Mouse (Mus musculus) heart, adult 8-10 months (tissue): ENCODE measurements around the gene Capn3. TPM values are rescaled to one million over a fixed set of nuclear protein-coding genes. Genes with fewer than 3 reads are reported as not detected.

Experiments
- DNase-seq: peaks from one replicate; pipeline ENCODE4 v3.0.0; 2022; ENCODE audit warnings: low spot score
- total RNA-seq, 4 experiments: library from RNA; stranded (reverse); gene quantifications; 2 replicates each; pipeline ENCODE4 v1.2.4; 2022

The Capn3 gene
- total RNA-seq, 4 experiments from 2014 or later: 4.2 to 6.8 (median 4.6) TPM

DNA sequence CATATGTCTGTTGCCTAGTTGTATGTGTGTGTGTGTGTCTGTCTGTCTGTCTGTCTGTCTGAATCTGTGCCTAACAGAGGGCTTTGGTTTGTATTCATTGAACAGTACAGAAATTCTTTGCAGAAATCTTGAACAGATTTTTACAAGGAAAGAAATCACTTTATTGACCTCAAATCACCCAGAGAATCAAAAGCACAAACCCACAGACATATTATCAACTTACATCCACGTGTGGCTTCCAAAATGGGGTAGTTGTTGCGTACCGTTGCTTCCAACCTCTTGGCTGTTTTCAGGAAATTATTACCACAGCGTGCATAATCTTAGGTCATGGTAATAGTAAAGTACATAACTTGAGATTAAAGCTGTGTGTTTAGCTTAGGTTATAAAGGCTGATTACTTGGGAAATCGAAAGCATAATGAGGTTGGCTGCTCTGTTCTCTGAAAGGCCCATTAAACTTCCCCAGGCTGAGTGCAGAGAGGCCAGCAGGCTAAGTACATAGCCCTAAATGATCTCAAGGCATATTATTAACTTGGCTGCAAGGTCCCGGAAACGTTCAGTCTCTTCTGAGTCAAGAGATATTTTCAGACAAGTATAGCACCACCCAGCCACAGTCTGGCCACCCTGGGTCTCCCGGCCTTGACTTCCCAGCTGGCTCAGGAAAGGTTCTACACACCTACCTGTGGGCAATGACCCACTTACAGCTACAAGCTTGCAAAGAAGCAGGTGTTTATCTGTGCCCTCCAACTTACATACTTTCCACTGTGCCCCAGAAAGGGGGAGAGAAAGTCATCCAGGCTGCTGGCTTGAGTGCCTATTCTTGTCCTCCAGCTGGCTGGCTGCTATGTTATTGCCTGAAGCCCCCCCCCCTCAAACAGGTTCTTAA is 26.9 kb downstream of the Capn3 start:
- peak; percentile 29 for DNase-seq

DNA sequence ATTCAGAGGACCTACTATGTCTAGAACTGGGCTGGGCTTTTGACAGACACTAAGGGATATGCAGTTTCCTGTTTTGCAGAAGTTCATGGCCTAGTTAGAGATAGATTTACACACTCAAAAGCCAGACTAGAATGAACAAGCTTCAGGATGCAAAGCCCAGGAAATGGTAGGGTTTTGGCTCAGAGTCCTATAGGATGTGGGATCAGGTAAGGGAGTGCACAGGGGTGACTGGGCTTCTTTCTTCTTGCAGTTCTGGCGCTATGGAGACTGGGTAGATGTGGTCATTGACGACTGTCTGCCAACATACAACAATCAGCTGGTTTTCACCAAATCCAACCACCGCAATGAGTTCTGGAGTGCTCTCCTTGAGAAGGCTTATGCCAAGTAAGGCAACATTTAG is 28.4 kb downstream of the Capn3 start:
- no peak for DNase-seq

DNA sequence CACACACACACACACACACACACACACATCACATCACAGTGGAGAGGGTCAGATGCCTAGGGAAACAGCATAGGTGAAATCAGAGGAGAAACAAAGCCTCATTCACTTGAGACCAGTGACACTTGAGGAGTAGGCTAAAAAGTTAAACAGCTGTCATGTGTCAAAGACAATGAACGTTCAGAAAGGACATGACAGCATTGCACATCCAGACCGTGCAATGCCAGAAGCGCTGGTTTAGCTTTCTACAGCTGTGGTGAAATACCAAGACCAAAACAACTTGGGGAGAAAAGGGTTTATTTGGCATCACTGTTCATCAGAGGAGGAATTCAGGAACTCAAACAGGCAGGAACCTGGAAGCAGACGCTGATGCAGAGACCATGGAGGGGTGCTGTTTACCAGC is 37.4 kb downstream of the Capn3 start:
- DNase-seq: no peak

DNA sequence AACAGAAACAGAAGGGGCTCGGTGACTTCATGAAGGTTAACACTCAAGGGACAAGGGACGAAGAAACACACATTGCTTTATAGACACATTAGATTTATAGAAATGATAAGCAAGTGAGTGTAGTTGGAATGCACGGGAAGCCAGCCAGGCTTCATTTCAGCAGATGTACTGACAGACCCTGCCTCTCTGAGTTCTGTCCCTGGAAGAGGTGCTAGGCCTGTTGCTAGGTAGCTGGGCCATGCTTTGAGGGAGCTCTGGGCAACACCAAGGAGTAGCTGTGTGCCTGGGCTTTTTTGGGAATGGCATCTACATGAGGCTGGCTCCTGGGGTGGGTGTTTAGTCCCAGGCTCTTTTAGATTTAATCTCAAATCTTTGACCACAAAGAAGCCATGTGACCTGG is 40.7 kb downstream of the Capn3 start:
- DNase-seq: no peak

DNA sequence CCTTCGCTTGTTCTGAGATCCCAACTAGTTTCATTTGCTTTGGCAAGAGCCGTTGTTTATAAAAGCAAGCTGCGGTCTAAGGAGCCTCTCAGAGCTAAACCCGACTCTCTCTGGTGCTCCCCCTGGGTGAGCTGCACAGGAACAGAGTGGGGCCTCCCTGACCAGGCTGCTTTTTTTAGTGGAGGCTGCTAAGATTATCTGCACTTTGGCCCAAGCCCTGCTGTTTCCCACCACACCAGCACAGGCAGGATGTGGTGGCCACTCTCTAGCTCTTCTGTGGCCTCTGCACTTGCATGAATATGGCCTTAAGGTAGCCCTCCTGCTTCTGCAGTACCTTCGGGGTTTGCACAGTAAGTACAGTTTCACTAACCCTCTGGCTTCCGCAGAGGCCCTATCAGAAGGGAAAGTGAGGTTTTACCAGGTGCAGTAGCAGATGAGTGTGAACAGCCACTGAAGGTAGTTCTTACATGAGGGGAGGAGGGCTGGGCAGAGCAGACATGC is 44.2 kb downstream of the Capn3 start:
- DNase-seq: no peak

DNA sequence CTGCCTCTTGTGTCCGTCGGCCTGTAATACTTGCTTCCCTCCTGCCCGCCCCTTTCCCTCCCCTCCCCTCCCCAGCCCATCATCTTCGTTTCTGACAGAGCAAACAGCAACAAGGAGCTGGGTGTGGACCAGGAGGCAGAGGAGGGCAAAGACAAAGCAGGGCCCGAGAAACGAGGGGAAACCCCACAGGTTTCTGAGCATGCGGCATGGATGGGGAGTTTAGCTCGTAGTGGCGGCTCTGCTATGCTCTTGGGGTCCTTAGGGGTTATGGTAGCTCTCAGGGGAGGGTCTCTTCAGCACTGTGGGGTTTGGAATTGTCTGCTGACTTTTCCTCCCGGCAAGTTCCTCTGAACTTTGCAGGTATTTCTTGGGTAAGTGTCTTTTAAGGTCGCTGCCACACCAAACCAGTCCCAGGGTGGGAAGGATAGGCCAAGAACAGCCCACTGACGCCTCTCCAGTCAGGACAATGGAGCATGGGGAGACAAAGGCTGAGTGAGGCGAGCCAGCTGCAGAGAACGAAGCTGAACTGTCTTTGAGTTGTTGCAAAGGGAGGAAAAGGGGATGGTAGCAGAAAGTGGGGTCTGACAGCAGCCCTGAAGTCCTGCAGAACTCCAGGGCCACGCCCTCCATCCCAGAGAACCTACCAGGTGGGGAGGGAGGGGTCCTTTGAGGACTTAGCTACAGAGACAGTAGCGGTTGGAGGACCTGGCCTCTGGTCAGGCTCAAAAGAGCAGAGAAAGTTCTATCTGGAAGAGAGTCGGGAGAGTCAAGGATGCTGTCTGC is 45.5 kb downstream of the Capn3 start:
- DNase-seq: no peak

DNA sequence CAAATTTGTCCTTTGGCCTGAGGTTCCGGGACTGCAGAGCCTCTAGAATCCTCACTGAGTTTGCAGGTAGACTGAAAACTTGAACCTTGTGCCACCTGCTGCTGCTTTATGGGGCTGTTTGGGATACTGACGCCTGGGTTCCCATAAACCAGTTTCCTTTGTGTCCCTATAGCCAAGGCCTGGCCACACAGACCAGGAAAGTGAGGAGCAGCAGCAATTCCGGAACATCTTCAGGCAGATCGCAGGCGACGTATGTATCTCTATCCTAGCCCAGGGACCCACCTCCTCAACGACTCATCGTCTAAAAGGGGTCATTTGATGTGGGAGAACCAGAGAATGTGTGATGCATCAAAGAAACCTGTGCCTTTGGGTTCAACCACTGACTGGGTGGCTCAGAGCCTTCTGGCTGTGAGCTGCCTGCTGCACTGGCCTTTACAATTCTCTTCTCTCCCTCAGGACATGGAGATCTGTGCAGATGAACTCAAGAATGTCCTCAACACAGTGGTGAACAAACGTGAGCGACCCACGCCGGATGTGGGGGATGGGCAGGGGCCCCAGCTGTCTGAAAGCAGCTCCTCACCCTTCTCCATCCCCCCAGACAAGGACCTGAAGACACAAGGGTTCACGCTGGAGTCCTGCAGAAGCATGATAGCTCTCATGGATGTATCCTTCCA is 46.2 kb downstream of the Capn3 start:
- DNase-seq: no peak

DNA sequence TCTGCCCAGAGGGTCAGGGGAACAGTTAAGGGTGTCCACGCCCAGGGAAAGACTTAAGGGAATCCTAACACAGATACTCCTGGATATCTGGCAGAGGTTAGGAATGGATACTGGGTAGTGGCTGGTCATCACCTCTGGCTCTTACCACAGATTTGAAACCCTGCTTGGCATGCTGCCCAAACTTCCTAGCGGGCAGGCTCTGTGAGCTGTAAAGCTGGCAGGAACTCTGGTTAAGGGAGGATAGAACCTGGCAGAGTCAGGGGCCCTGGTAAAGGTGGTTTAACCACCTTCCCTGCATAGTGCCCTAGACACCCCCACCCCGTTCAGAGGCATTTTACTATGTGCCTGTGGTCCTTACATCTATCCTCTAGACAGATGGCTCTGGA is 46.8 kb downstream of the Capn3 start:
- no peak for DNase-seq

DNA sequence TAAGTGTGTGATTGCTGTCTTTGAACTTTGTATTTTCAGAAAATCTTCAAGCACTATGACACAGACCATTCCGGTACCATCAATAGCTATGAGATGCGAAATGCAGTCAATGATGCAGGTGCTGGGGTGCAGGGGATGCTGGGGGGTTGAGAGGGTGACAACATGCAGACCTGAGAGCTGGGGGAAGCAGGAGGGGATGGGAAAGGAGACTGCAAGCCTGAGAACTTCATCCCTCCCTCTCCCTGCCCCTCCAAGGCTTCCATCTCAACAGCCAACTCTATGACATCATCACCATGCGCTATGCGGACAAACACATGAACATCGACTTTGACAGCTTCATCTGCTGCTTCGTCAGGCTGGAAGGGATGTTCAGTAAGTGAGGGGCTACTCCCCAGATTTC is 47.3 kb downstream of the Capn3 start:
- DNase-seq: no peak

DNA sequence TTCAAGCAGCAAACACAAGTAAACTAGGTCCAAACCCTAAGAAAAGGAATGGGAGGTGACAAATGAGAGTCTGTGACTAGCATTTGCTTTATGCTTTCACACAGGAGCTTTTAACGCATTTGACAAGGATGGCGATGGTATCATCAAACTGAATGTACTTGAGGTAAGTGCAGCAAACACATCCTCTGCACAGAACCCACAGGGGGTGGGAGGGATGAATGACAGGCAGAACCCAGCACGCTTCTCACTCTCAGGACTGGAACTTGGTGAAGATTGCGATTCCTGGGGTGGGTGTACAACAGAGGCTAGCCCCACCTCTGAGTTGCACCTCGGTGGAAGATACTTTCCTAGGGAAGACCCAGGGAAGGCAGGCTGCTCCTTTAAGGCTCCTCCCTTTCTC is 48.2 kb downstream of the Capn3 start:
- no peak for DNase-seq

DNA sequence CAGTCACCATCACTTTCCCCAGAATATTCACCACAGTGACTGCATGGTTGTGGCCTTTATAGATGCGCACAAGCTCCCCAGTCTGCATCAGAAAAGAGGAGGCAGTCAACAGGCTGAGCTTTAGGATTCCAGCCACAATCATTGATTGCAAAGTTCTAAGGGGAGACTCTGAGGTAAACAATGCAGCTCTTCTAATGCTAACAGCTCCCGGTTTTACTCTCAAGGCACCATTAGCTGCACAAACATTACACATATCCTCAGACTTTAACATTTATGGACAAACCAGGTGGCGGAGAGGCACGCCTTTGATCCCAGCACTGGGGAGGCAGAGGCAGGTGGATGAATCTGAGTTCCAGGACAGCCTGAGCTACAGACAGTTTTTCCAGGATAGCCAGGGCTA is 58.4 kb downstream of the Capn3 start:
- DNase-seq: no peak

DNA sequence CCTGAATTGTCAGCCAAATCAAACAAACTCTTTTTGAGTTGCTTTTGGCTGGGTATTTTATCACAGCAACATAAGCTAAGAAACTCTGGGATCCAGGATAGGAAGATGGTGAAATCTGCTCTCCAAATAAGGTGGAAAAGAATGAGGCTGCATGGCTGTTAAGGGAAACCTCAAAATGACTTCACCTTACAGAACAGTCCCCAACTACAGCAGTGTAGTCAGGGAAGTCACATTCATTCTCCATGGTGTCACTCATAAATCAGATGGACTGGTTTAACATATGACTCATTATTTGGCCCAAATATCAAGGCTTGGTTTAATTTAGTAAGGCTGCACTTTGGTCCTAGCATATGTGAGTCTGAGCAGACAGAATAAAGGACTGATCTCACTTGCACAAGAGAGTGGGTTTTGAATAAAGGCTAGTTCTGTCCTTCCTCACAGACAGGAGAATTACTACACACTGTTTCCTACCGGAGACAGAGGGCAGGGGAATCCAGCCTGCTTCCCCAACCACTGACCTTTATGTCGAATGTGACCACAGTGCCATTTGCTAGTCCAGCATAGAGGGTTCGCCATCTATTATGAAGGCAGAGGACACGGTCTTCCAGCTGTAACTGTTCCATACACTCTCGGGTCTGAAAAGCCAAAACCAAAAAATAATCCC is 62.9 kb downstream of the Capn3 start:
- DNase-seq: peak; percentile 11

DNA sequence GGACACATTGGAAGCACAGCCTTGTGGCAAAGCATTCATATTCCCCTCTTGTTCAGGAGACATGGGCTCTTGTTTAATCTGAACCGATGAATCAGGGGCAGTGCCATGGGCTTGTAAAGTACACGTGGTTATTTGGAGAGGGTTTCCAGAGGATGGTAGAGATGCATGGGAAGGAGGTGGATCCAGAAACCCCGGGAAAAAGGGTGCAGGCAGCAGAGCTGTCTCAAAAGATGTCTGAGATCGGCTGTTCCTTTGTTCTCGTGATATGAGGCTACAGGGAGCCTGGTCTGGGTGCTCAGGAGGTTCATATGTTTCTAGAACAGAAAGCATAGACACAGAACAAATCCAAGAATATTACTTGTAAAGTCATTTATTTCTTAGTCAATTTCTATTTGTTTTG is 71.0 kb downstream of the Capn3 start:
- no peak for DNase-seq

DNA sequence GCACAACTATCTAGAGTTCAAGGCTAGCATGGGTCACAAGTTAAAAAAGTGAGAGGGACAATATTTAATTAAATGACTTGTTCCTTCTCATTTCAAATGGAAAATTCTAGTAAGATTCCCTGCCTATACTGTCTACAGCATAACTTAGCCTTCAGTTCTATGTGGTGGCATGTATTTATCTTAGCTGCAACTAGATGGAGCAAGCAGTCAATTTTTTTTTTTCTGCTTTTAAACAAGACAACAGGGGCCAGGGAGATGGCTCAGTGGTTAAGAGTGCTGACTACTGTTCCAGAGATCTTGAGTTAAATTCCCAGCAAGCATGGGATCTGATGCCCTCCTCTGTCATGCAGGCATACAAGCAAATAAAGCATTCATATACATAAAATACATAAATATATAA is 73.7 kb downstream of the Capn3 start:
- no peak for DNase-seq

DNA sequence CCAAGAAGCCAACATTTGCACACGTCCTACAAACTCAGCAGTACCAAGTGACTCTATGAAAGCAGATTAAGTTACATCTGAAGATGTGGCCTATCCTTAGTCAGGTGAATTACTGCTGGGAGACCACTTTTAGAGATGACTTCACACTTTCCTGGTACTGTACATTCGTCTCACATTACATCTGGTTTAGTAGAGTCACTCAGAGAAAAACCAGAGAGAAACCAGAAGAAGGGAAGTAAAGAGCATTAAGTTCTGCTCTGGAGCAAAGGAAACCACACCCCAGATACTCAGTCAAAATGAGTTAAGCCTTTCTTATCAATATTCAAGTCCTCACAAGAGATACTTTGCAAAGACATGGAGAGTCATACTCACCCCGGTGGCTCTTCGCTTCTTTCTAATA is 75.4 kb downstream of the Capn3 start:
- no peak for DNase-seq

DNA sequence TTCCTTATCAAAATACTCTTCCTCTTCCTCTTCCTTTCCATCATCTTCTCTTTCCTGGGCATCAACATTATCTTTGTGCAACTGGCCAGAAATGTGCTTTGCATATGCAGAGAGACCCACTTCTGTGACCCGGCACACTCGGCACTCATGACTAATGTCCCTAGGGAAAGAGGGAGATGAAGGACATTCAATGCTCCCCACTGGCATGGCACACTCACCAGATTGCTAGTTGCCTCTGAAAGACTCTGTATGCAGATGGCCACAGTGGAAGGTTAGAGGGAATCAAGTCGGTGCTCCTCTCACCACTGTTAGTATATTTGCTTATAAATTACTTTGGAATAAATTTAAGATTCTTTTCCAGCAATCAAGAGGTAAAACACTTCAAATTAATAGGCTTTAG is 83.5 kb downstream of the Capn3 start:
- peak; percentile 24 for DNase-seq

DNA sequence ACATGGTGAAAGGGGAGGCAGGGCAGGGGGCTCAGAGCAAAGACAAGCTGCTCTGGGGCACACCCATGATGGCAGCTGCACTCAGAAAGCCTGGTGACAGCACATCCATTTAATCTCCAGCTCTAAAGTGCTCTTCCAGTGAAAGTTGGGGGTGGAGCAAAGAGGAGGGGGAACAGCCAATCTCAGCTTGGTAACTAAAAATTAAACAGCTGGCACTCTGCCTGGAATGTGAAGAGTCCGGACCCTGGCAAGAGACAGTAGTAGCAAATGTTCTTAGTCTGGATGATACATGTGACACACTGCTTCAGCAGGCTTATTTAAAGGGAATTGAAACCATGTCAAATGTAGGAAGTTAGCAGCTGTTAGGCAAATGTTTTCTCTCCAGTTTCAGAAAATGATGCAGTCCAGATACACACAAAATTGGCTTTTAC is 84.0 kb downstream of the Capn3 start:
- peak; percentile 95 for DNase-seq

DNA sequence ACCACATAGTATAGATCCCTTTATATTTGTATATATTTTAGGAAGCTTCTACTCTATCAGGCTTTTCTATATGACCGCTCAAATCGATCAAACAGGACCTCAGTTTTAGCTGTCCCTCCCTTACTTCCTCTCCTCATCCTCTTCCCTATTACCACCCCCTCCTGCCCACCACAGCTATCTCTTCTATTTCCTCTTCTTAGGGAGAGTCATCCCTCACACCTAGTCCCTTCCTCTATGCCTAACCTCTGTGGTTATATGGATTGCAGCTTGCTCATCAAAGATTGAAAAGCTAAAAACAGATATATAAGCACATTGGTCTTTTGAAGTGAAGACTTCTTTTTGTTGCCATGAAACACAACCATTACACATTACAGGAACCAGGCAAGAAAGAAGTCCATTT is 88.9 kb downstream of the Capn3 start:
- no peak for DNase-seq
